Mouse (Mus musculus) E14TG2a.4 (cell line): ENCODE data around the gene Phf7.

Experiments used
- CTCF ChIP-seq: conservative IDR thresholded peaks from 2 replicates; pipeline ENCODE4 v1.5.1; 2014; ENCODE audit warnings: low read length
- NANOG ChIP-seq: IDR thresholded peaks from 2 replicates; pipeline ENCODE4 v1.6.1; 2014; ENCODE audit warnings: borderline replicate concordance, low read length, mixed read lengths
- POU5F1 ChIP-seq: IDR thresholded peaks from 2 replicates; pipeline ENCODE4 v1.6.1; 2014; ENCODE audit warnings: low read length, borderline replicate concordance

- TF ChIP-seq CTCF: no peak
- TF ChIP-seq NANOG: no peak
- TF ChIP-seq POU5F1: no peak
Observed at GRCm38 (mm10) chr14:31240528-31240927, 10.6 kb downstream of the Phf7 start.
